7 mouse cellular contexts compared by ENCODE assay signal in the genomic region with DNA sequence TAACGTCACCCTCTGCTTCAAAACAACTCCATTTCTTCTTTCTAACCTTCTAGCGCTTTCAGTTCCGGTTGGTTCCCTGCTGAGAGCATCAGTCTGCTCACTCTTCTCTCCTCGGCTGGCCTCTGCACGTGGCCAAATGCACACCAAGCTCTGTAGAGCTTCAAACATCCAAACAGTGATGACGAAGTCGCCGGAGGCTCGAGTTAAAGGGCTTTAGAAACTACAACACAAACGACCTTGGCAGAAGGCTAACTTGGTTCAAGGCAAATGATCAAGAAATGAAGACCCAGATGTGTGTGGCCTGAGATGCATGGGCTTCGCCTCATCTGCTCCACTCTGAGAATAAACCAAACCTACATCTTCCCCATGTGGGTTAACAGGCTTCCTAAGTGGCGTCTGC. TPM values are rescaled to one million over a fixed set of nuclear protein-coding genes. Genes with fewer than 3 reads are reported as not detected.
DNase-seq lines count a peak whose midpoint lies in the region; ATAC-seq and TF ChIP-seq lines count a peak whose summit lies in the region.

No protein-coding gene starts in this region.

- H3K4me2 ChIP-seq in limb, embryonic 13.5 days (replicated peaks) = peak overlapping the region; percentile 86
- peak overlapping the region; percentile 68 for H3K4me2 ChIP-seq in midbrain, postnatal 0 days (ENCODE audit: low read depth, low read length, poor library complexity, severe bottlenecking)
- H3K4me2 ChIP-seq in stomach, embryonic 16.5 days (ENCODE audit: low read depth, low read length) = peak overlapping the region; percentile 82

- no peak for TF ChIP-seq CTCF in G1E (IDR thresholded peaks at IDR 0.05; ENCODE audit: low read depth, low read length)
- TF ChIP-seq CTCF in midbrain, postnatal 0 days (IDR thresholded peaks at IDR 0.05) = no peak

- H3K36me3 ChIP-seq in G1E (replicated peaks) = peaks cover 36% of the 10 kb centered on the region
- no peaks in the 10 kb centered on the region for H3K36me3 ChIP-seq in hindbrain, embryonic 10.5 days
- H3K36me3 ChIP-seq in limb, embryonic 13.5 days = no peaks in the 10 kb centered on the region
- no peaks in the 10 kb centered on the region for H3K36me3 ChIP-seq in midbrain, postnatal 0 days (ENCODE audit: insufficient read depth, low read length)
- H3K36me3 ChIP-seq in stomach, embryonic 16.5 days (ENCODE audit: control insufficient read depth, insufficient read depth, low read length) = no peaks in the 10 kb centered on the region

- no peaks in the 10 kb centered on the region for H3K9me3 ChIP-seq in G1E (replicated peaks)
- no peaks in the 10 kb centered on the region for H3K9me3 ChIP-seq in hindbrain, embryonic 10.5 days
- H3K9me3 ChIP-seq in limb, embryonic 13.5 days = no peaks in the 10 kb centered on the region
- H3K9me3 ChIP-seq in midbrain, postnatal 0 days (ENCODE audit: low read length) = no peaks in the 10 kb centered on the region
- H3K9me3 ChIP-seq in stomach, embryonic 16.5 days (replicated peaks; ENCODE audit: control insufficient read depth, low read length) = no peaks in the 10 kb centered on the region

- 11% methylated on average over 12 of the region's 12 CpGs for WGBS in hindbrain, embryonic 10.5 days
- WGBS in limb, embryonic 13.5 days = 6% methylated on average over 12 of the region's 12 CpGs
- 6% methylated on average over 12 of the region's 12 CpGs for WGBS in midbrain, postnatal 0 days
- 3% methylated on average over 12 of the region's 12 CpGs for WGBS in stomach, embryonic 16.5 days

- peaks cover 58% of the 10 kb centered on the region for H3K4me1 ChIP-seq in G1E (ENCODE audit: insufficient read depth, low read depth, low read length)
- H3K4me1 ChIP-seq in hindbrain, embryonic 10.5 days (replicated peaks) = peaks cover 54% of the 10 kb centered on the region
- peaks cover 26% of the 10 kb centered on the region for H3K4me1 ChIP-seq in limb, embryonic 13.5 days
- H3K4me1 ChIP-seq in midbrain, postnatal 0 days (ENCODE audit: insufficient read depth, low read length) = no peaks in the 10 kb centered on the region
- H3K4me1 ChIP-seq in stomach, embryonic 16.5 days (ENCODE audit: control insufficient read depth, insufficient read depth, low read length) = peaks cover 20% of the 10 kb centered on the region

- peak overlapping the region; percentile 90; the same call in 1 of the 2 replicates for H3K27ac ChIP-seq in hindbrain, embryonic 10.5 days
- no peak overlapping the region for H3K27ac ChIP-seq in limb, embryonic 13.5 days
- 0 out of 2 replicates have a peak overlapping the region, but pooled peaks have one; percentile 76 for H3K27ac ChIP-seq in midbrain, postnatal 0 days (ENCODE audit: low read depth, low read length)
- no peak overlapping the region for H3K27ac ChIP-seq in stomach, embryonic 16.5 days (ENCODE audit: low read length)

- H3K4me3 ChIP-seq in G1E (ENCODE audit: low read depth, low read length) = peak overlapping the region; percentile 83
- peak overlapping the region; percentile 74 for H3K4me3 ChIP-seq in hindbrain, embryonic 10.5 days
- peak overlapping the region; percentile 76 for H3K4me3 ChIP-seq in limb, embryonic 13.5 days
- H3K4me3 ChIP-seq in midbrain, postnatal 0 days (ENCODE audit: low read depth, low read length) = peak overlapping the region; percentile 72
- H3K4me3 ChIP-seq in stomach, embryonic 16.5 days (replicated peaks; ENCODE audit: low read length) = peak overlapping the region; percentile 80

- peak; percentile 78 for DNase-seq in CD4-positive, CD25-positive, alpha-beta regulatory T cell, adult 2 months (ENCODE audit: low read depth, low spot score)
- DNase-seq in G1E (ENCODE audit: low spot score) = peak; percentile 21
- peak; percentile 35 for DNase-seq in embryo, embryonic 11 days
- peak; percentile 20 for DNase-seq in hindbrain, embryonic 10.5 days (ENCODE audit: low spot score)
- DNase-seq in midbrain, postnatal 0 days (ENCODE audit: low spot score) = peak; percentile 31

- H3K27me3 ChIP-seq in G1E (ENCODE audit: insufficient read depth, low read length) = no peaks in the 10 kb centered on the region
- peaks cover 13% of the 10 kb centered on the region for H3K27me3 ChIP-seq in hindbrain, embryonic 10.5 days (ENCODE audit: insufficient read depth, poor library complexity, severe bottlenecking)
- no peaks in the 10 kb centered on the region; the same call in 1 of the 2 replicates for H3K27me3 ChIP-seq in limb, embryonic 13.5 days
- H3K27me3 ChIP-seq in midbrain, postnatal 0 days (ENCODE audit: insufficient read depth, low read length) = no peaks in the 10 kb centered on the region
- no peaks in the 10 kb centered on the region for H3K27me3 ChIP-seq in stomach, embryonic 16.5 days (ENCODE audit: control insufficient read depth, insufficient read depth, low read length)

- H3K9ac ChIP-seq in limb, embryonic 13.5 days = peak overlapping the region; percentile 68
- peak overlapping the region; percentile 64 for H3K9ac ChIP-seq in midbrain, postnatal 0 days (replicated peaks; ENCODE audit: low read length, poor library complexity, severe bottlenecking)
- H3K9ac ChIP-seq in stomach, embryonic 16.5 days (ENCODE audit: low read length) = peak overlapping the region; percentile 74

- ATAC-seq in G1E (ENCODE audit: extremely low read depth, insufficient number of reproducible peaks, low FRiP score, poor library complexity, severe bottlenecking) = no peak
- no peak for ATAC-seq in limb, embryonic 13.5 days (ENCODE audit: low FRiP score, low read depth)
- no peak for ATAC-seq in midbrain, postnatal 0 days (ENCODE audit: low FRiP score)
- no peak for ATAC-seq in stomach, embryonic 16.5 days (ENCODE audit: insufficient read depth, low FRiP score)

RNA-seq across cellular contexts. Expression of a gene that starts 0.9 kb away (rescaled TPM):
- total RNA-seq in G1E (2014; fragmentation: Nextera tagmentation) (44.6 and 57.9 TPM in 2 replicates), G1E (2017) (50.8 and 60.3 TPM in 2 replicates)
- polyA plus RNA-seq in G1E (2012) = 9.8 and 12.7 TPM in 2 replicates
- polyA plus RNA-seq in hindbrain, embryonic 10.5 days (2016; fragmentation: Nextera tagmentation; extraction: Ambion mirVana) = 58.3 and 60.5 TPM in 2 replicates
- polyA plus RNA-seq in limb, embryonic 13.5 days (2015; fragmentation: Nextera tagmentation; extraction: Ambion mirVana) = 31.8 and 31.9 TPM in 2 replicates
- 89.8 and 103 TPM in 2 replicates for total RNA-seq in midbrain, postnatal 0 days (2014; rRNA removed)
- polyA plus RNA-seq in midbrain, postnatal 0 days (2015; fragmentation: Nextera tagmentation; extraction: Ambion mirVana) = 121 and 129 TPM in 2 replicates
- 34.6 and 42.3 TPM in 2 replicates for polyA plus RNA-seq in stomach, embryonic 16.5 days (2015; fragmentation: Nextera tagmentation; extraction: Ambion mirVana)

Comparison
In these comparisons a context has a peak if more than half of its experiments do, and no peak if none do; other contexts are left out.
1. DNase-seq: peak in every context shown above with its lines; median percentile 78 in CD4-positive, CD25-positive, alpha-beta regulatory T cell, adult 2 months; 35 in embryo, embryonic 11 days; 31 in midbrain, postnatal 0 days; 21 in G1E; 20 in hindbrain, embryonic 10.5 days.
2. H3K27ac ChIP-seq: peak in hindbrain, embryonic 10.5 days (single experiment) and midbrain, postnatal 0 days (single experiment); none in limb, embryonic 13.5 days (single experiment) and stomach, embryonic 16.5 days (single experiment).
3. Peak in every context shown above with its lines, with median percentiles within 50 percentile points of each other: H3K4me3 ChIP-seq, H3K4me2 ChIP-seq and H3K9ac ChIP-seq.